Mouse (Mus musculus) midbrain, embryonic 12.5 days (tissue): ENCODE measurements around the gene Fance. TPM values are rescaled to one million over a fixed set of nuclear protein-coding genes. Genes with fewer than 3 reads are reported as not detected.
"Not testable (repeated sequence)": the region's sequence is repeated elsewhere in the genome, so short reads cannot be mapped to it uniquely, and the experiment has no call there.

ENCODE experiments used
- ATAC-seq: fragments of 200-750 bp; cut with Nextera tagmentation; 2 replicates; pipeline ENCODE4 v1.8.0; 2017; ENCODE audit warnings: low read depth, moderate TSS enrichment, moderate library complexity; ENCODE audit not compliant: low FRiP score
- H3K27ac ChIP-seq: fragments of 300-500 bp; sonication (generic); replicated peaks from 2 replicates; pipeline ENCODE4 v1.5.1; 2016; ENCODE audit warnings: mild to moderate bottlenecking
- H3K27me3 ChIP-seq: fragments of 300-500 bp; sonication (generic); 2 replicates; pipeline ENCODE4 v1.6.1; 2016; ENCODE audit warnings: mild to moderate bottlenecking
- H3K36me3 ChIP-seq: fragments of 300-500 bp; sonication (generic); 2 replicates; pipeline ENCODE4 v1.6.1; 2016
- H3K4me1 ChIP-seq: fragments of 300-500 bp; sonication (generic); 2 replicates; pipeline ENCODE4 v1.6.1; 2016
- H3K4me2 ChIP-seq: fragments of 300-500 bp; sonication (generic); replicated peaks from 2 replicates; pipeline ENCODE4 v1.6.1; 2016; ENCODE audit warnings: mild to moderate bottlenecking, moderate library complexity
- H3K4me3 ChIP-seq: fragments of 300-500 bp; sonication (generic); 2 replicates; pipeline ENCODE4 v1.5.1; 2016; ENCODE audit warnings: mild to moderate bottlenecking
- H3K9ac ChIP-seq: fragments of 300-500 bp; sonication (generic); replicated peaks from 2 replicates; pipeline ENCODE4 v1.6.1; 2016; ENCODE audit warnings: mild to moderate bottlenecking, moderate library complexity
- H3K9me3 ChIP-seq: fragments of 300-500 bp; sonication (generic); 2 replicates; pipeline ENCODE4 v1.6.1; 2016; ENCODE audit warnings: mild to moderate bottlenecking
- whole genome bisulfite sequencing: fragments of 180-500 bp; shearing (Covaris S2); methylation state at CpG from one replicate; pipeline ENCODE4 v1.1.7; 2016; 5-methylcytosine and 5-hydroxymethylcytosine counted together
- polyA plus RNA-seq: library from polyadenylated mRNA; unstranded; fragments of >200 nt; fragmentation: Nextera tagmentation; extraction: Ambion mirVana; gene quantifications from 2 replicates; pipeline ENCODE4 v1.2.1, GENCODE M21; 2016

Gene Fance
- polyA plus RNA-seq, 1 experiment from 2014 or later: 28.5 TPM

DNA sequence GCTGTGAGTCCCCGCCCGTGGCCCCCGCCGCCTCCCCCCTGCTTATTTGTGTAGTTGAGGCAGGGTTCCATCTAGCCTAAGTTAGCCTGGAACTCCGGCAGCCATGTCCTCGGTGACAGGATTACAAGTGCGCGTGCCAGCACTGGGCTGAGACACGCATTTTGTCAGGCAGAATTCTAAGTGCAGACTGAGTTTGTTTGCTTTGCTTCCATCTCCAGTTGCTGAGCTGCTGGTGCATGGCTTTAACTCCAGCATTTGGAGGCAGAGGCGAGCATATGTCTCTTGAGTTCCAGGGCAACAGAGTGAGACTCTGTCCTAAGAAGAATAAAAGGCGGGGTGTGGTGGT, 534 bp downstream of the Fance start:
- peak overlapping the region; percentile 78 for H3K9ac ChIP-seq
- peak; percentile 39 for ATAC-seq

DNA sequence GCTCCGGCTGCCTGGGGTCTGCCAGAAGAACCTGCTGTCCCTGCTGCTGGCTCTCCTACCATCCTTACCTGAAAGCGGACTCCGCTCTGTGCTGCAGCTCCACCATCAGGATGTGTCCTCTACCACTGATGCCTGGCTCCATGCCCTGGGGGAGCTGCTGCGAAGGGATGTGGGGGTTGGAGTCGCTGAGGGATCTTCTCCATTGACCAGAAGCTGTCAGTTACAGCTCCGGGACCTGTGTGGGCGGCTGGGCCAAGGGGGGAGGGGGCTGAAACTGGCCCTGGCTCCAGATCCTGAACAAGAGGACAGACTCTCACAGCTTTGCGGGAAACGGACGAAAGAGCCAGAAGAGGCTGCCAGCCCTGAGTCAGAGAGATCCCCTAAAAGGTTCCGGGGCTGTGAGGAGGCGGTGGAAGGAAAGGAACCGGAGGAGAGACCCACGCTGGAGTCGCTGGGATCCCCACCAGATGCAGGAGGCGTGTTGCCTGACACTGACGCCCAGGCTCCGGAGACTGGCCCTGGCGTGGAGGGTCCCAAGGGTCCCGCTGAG, 2.4 kb downstream of the Fance start:
- H3K4me1 ChIP-seq: peaks cover 19% of the 10 kb centered on the region
- H3K36me3 ChIP-seq: peaks cover 34% of the 10 kb centered on the region
- 91% methylated on average over 20 of the region's 20 CpGs for WGBS
- H3K4me3 ChIP-seq: no peak overlapping the region
- H3K9ac ChIP-seq: peak overlapping the region; percentile 31
- H3K9me3 ChIP-seq: no peaks in the 10 kb centered on the region
- H3K27ac ChIP-seq: no peak overlapping the region
- no peak for ATAC-seq
- H3K27me3 ChIP-seq: no peaks in the 10 kb centered on the region
- no peak overlapping the region for H3K4me2 ChIP-seq

More for the DNA sequence above, 534 bp downstream of the Fance start:
- peak overlapping the region; percentile 72 for H3K4me3 ChIP-seq
- peaks cover 31% of the 10 kb centered on the region for H3K36me3 ChIP-seq
- H3K4me2 ChIP-seq: peak overlapping the region; percentile 72
- 2% methylated on average over 11 of the region's 11 CpGs for WGBS
- H3K4me1 ChIP-seq: peaks cover 19% of the 10 kb centered on the region
- H3K27ac ChIP-seq: peak overlapping the region; percentile 79
- no peaks in the 10 kb centered on the region for H3K27me3 ChIP-seq
- H3K9me3 ChIP-seq: no peaks in the 10 kb centered on the region

DNA sequence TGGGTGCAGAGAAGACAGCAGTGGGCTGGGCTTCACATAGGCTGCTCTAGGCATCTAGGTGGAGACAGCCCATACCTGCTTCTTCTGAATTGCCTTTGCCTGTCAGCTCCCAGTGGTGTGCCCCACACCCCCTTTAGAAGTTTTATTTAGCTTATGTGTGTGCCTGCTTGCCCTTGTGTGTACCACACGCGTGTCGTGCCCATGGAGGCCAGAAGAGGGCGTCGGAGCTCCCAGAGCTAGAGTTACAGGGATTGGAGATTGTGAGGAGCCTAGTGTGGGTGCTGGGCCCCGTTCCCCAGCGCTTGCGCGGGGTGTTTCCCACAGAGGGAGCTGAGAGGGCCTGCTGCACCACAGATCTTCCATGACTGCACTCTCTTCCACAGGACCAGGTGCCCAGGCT, 3.2 kb downstream of the Fance start:
- Histone ChIP-seq H3K27ac (no peak overlapping the region), H3K27me3 (no peaks in the 10 kb centered on the region), H3K36me3 (peaks cover 38% of the 10 kb centered on the region), H3K4me1 (peaks cover 19% of the 10 kb centered on the region), H3K4me3 (no peak overlapping the region), H3K4me2 (no peak overlapping the region), H3K9me3 (no peaks in the 10 kb centered on the region), H3K9ac (no peak overlapping the region)
- no peak for ATAC-seq
- 90% methylated on average over 9 of the region's 9 CpGs for WGBS

DNA sequence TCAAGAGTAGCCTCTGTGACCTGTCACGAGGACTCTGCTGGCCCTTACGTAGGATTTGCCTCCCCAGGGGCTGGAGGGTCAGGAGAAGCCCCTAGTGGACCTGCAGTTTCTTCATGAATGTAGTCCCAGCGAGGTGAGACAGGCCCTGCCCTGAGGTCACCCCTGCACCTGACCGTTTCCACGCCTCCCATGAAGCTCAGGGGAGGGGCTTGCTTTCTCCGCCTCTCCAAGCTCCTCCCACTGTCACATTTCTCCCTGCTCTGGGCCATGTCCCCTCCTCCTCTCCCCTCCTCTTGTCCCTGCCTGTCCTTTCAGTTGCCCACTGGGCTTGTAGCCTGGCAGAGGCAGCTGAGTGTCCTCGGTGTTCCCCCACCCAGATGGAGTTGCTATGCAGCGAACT, 3.8 kb downstream of the Fance start:
- Histone ChIP-seq H3K4me1 (peaks cover 19% of the 10 kb centered on the region), H3K4me2 (no peak overlapping the region), H3K27ac (no peak overlapping the region), H3K36me3 (peaks cover 41% of the 10 kb centered on the region), H3K9me3 (no peaks in the 10 kb centered on the region), H3K9ac (no peak overlapping the region), H3K27me3 (no peaks in the 10 kb centered on the region), H3K4me3 (no peak overlapping the region)
- WGBS: 53% methylated on average over 8 of the region's 8 CpGs
- no peak for ATAC-seq

DNA sequence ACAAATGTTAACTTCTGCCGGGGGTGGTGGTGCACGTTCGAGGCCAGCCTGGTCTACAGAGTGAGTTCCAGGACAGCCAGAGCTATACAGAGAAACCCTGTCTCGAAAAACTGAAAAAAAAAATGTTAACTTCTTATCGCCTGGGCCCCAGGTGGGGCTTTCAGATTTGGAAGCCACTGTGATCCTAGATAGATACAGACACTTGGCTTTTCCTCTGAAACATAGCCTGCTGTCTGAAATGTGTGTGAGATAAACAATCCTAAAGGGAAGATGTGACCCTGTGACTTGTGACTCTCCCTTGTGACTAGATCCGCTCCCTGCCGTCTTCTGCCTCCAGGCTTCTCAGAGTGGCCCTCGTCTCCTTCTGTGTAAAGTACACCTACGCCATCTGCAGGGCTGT, 4.4 kb downstream of the Fance start:
- Histone ChIP-seq H3K27ac (no peak overlapping the region), H3K4me1 (peaks cover 17% of the 10 kb centered on the region), H3K36me3 (peaks cover 46% of the 10 kb centered on the region), H3K27me3 (no peaks in the 10 kb centered on the region), H3K4me3 (no peak overlapping the region), H3K4me2 (no peak overlapping the region), H3K9ac (no peak overlapping the region), H3K9me3 (no peaks in the 10 kb centered on the region)
- ATAC-seq: no peak
- 89% methylated on average over 9 of the region's 9 CpGs for WGBS

DNA sequence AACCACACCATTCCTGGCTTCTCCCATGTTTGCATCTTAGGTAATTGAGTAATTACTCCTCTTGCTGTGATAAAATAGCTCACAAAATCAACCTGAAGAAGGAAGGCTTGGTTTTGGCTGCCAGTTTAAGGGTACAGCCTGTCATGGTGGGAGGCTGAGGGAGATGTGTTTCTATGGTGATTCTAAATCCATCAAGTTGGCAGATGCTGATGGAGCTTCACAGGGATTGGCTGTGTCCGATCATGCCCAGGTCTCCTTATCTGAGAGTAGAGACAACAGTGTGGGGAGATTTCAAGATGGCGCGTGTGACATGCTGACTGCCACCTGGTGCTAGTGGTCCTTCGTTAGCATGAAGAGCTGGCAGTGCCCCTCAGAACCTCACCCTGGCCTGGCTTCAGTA, 8.4 kb downstream of the Fance start:
- Histone ChIP-seq H3K27ac (no peak overlapping the region), H3K4me2 (no peak overlapping the region), H3K4me1 (no peaks in the 10 kb centered on the region), H3K9me3 (no peaks in the 10 kb centered on the region), H3K27me3 (no peaks in the 10 kb centered on the region), H3K36me3 (peaks cover 49% of the 10 kb centered on the region), H3K9ac (no peak overlapping the region), H3K4me3 (no peak overlapping the region)
- no peak for ATAC-seq
- WGBS: 96% methylated on average over 4 of the region's 4 CpGs

DNA sequence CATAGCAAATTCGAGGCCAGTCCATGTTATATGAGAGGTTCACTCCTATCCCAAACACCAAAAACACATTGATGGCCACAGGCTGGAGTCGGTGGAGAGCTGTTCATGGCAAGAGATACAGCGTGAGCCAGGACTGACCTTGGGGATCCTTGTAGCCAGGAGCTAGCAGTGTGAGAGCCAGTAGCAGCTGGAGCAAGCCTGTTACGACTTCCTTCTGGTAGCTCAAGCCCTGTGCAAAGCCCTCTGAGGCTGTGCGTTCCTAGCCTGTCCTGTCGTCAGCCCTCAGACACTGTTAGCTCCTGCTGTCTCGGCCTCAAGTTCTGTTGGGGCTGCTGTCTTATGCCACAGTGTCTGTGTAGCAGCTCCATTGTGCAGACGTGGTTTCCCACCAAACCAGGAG, 10.5 kb downstream of the Fance start:
- Histone ChIP-seq H3K4me3 (no peak overlapping the region), H3K36me3 (peaks cover 30% of the 10 kb centered on the region), H3K27me3 (no peaks in the 10 kb centered on the region), H3K9me3 (no peaks in the 10 kb centered on the region), H3K4me1 (peaks cover 9% of the 10 kb centered on the region; the same call in 1 of the 2 replicates), H3K27ac (no peak overlapping the region), H3K4me2 (no peak overlapping the region), H3K9ac (no peak overlapping the region)
- no peak for ATAC-seq
- WGBS: 93% methylated on average over 8 of the region's 8 CpGs

DNA sequence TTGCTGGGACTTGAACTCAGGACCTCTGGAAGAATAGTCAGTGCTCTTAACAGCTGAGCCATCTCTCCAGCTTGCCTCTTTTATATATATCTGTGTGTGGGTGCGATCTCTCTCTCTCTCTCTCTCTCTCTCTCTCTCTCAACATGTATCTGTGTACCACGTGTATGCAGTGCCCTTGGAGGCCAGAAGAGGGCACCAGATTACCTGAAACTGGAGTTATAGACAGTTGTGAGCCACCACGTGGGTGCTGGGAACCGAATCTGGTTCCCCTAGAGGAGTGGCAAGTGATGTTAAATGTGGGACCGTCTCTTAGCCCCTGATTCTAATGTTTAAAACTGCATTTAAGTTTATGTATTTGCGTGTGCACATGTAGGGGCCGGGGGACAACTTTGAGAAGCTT, 11.1 kb downstream of the Fance start:
- H3K27me3 ChIP-seq, ATAC-seq, H3K4me2 ChIP-seq, H3K9ac ChIP-seq, H3K4me3 ChIP-seq, H3K27ac ChIP-seq, H3K9me3 ChIP-seq: not testable (repeated sequence)
- WGBS: 97% methylated on average over 7 of the region's 7 CpGs
- Histone ChIP-seq H3K4me1 (peaks cover 12% of the 10 kb centered on the region), H3K36me3 (peaks cover 26% of the 10 kb centered on the region)

DNA sequence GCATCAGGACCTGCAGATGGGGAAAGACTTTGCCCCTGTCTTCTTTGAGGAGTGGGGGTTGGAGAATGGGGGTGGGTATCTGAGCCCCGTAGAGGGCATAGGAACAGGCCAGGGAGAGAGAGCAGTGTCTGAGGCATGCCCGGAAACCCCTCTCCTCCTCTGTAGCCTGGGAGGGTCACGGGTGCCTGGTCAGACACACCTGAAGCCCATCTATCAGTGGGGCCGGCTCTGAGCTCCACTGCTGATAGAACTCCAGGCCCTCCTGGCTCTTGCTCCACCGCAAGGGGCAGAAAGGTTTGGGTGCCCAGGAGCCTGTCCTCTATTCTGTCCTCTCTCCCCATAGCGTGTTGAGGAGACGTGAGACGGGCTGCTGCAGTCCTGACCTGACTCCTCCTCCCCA, 12.4 kb downstream of the Fance start:
- no peak overlapping the region for H3K27ac ChIP-seq
- peaks cover 20% of the 10 kb centered on the region for H3K4me1 ChIP-seq
- no peaks in the 10 kb centered on the region for H3K9me3 ChIP-seq
- no peak overlapping the region for H3K4me2 ChIP-seq
- no peaks in the 10 kb centered on the region for H3K27me3 ChIP-seq
- 91% methylated on average over 8 of the region's 8 CpGs for WGBS
- H3K36me3 ChIP-seq: peaks cover 29% of the 10 kb centered on the region
- no peak overlapping the region for H3K4me3 ChIP-seq
- no peak overlapping the region for H3K9ac ChIP-seq
- no peak for ATAC-seq

DNA sequence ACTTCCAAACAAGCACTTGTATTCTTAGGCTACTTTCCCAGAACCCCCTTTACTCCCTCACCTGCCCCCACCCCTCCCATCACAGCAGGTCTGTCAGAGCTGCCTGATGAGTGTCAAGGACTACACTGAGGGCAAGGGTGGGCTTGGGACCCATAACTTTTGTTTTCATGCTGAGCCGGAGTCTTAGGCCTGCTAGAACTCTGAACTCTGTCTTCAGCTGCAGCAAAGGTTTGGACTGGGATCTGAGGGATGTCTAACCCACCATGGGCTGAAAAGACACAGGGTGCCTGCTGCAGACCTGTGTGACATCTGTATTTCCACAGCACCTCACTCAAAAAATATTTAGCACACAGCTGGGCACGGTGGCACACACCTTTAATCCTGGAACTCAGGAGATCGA, 13.6 kb downstream of the Fance start:
- Histone ChIP-seq H3K9ac (peak overlapping the region; percentile 51; the same call in 1 of the 2 replicates), H3K9me3 (no peaks in the 10 kb centered on the region), H3K4me3 (no peak overlapping the region), H3K27me3 (no peaks in the 10 kb centered on the region), H3K4me2 (no peak overlapping the region), H3K36me3 (peaks cover 33% of the 10 kb centered on the region), H3K27ac (no peak overlapping the region), H3K4me1 (peaks cover 22% of the 10 kb centered on the region)
- no peak for ATAC-seq
- WGBS: 85% methylated on average over 3 of the region's 3 CpGs

DNA sequence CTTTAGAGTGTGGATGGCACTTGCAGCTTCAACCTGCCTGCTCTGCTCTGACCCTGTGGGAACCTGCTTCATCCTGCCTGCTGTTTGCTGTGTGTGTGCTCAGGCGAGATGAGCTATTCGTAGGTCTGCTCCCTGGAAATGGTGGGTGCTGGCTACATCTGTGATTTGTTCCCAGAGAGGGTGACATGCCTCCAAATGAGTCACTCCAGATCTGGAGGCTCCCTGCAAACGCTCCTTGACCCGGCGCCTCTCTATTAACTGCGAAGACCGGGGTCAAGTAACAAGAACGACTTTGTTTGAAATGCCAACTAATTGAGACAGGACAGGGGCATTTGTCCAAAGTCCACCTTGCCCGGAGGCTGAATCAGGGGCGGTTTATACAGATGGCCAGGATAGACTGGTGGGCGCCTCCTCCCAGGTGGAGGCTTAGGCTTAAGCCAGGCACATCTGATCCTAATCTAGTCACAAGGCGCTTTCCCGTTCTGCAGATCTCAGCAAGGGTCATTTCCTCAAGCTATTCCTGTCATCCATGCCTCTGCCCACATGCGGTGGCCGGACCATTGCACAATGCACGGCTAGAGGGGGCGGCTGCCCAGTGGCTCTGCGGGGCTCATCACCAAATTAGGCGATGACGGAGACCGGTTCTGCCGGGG, 14.5 kb downstream of the Fance start:
- Histone ChIP-seq H3K4me1 (peaks cover 24% of the 10 kb centered on the region), H3K4me3 (peak overlapping the region; percentile 62), H3K4me2 (peak overlapping the region; percentile 72), H3K9me3 (no peaks in the 10 kb centered on the region), H3K36me3 (peaks cover 27% of the 10 kb centered on the region), H3K9ac (peak overlapping the region; percentile 51), H3K27me3 (no peaks in the 10 kb centered on the region), H3K27ac (peak overlapping the region; percentile 92)
- ATAC-seq: peak; percentile 71
- 10% methylated on average over 22 of the region's 22 CpGs for WGBS

DNA sequence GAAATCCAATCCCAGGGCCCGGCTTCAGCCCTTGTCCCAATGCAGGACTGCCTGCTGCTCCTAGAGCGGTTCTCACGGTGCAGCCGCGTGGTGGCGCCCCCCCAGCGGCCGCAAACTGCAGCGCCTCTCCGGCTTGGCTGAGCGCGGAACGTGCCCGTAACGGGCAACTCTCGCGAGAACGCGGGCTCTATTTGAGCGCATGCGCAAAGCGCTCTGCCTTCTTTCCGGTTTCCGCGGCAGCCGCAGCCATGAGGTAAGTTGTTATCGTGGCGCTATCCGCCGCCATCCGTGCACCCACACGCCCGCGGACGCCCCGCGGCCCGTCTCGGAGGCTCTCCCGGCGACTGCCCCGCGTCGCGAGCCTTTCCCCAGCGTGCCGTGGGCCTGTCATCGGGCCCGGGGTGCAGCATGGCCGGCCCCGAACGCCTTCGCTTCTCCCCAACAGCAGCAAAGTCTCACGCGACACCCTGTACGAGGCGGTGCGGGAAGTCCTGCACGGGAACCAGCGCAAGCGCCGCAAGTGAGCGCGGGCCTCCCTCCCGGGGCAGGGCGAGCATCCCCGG, 15.1 kb downstream of the Fance start, which contains the start of gene Rpl10a:
TSS of gene Rpl10a (plus strand) at position 106 of the 563 bp plus-strand sequence.
- Histone ChIP-seq H3K27me3 (no peaks in the 10 kb centered on the region), H3K4me2 (peak within 1 kb of the TSS; percentile 72), H3K4me3 (peak within 1 kb of the TSS; percentile 62), H3K4me1 (peaks cover 30% of the 10 kb centered on the region), H3K9me3 (no peaks in the 10 kb centered on the region), H3K9ac (peak within 1 kb of the TSS; percentile 99), H3K27ac (peak within 1 kb of the TSS; percentile 92), H3K36me3 (peaks cover 33% of the 10 kb centered on the region)
- 0% methylated on average over 67 of the region's 67 CpGs for WGBS
- ATAC-seq: peak; percentile 91
